Mouse (Mus musculus): ENCODE measurements around the gene P2ry4. TPM values are rescaled to one million over a fixed set of nuclear protein-coding genes. Genes with fewer than 3 reads are reported as not detected.

P2ry4 gene
- total RNA-seq, 1 experiment: not detected

DNA sequence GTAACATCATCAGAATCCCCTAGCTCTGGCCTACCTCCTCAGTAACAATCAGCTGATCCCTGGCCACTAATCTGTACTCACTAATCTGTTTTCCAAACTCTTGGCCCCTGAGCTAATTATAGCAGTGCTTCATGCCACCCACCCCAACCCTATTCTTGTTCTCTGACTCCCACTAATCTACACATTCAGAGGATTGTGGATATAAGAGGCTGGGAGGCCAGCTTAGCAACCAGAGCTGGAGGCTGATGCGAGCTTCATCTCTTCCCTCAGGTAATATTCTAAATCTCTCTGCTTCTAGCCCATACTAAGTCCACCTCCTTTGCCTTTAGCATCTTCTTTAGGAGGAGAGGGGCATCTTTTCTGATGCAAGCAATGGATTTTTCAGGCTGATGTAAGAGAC is 10.6 kb upstream of the P2ry4 start, which contains the start of gene Arr3:
Arr3 (plus strand) TSS at position 184 of the 400 bp plus-strand sequence.
- Histone ChIP-seq H3K36me3 (ENCODE audit: control insufficient read depth, insufficient read depth, low read length, poor library complexity, severe bottlenecking) (no peaks in the 10 kb centered on the region), H3K4me1 (ENCODE audit: control insufficient read depth in 2 of 2, insufficient read depth in 2 of 2, low read length in 2 of 2, poor library complexity in 1 of 2) (no peaks in the 10 kb centered on the region), H3K9ac (ENCODE audit: insufficient read depth, low read depth, low read length, poor library complexity, severe bottlenecking) (no peak within 1 kb of the TSS), H3K27ac (ENCODE audit: insufficient read depth, low read depth, low read length, poor library complexity, severe bottlenecking) (no peak within 1 kb of the TSS), H3K9me3 (ENCODE audit: control insufficient read depth, insufficient read depth, low read depth, low read length) (no peaks in the 10 kb centered on the region), H3K4me3 (ENCODE audit: insufficient read depth in 1 of 2, low read depth in 1 of 2, low read length in 2 of 2, poor library complexity in 1 of 2, severe bottlenecking in 1 of 2) (no peak within 1 kb of the TSS)
- no peak for DNase-seq (ENCODE audit: low read depth, low spot score)
- TF ChIP-seq ZC3H11A (IDR thresholded peaks at IDR 0.05; ENCODE audit: borderline replicate concordance, low read depth, low read length) (no peak), CHD2 (IDR thresholded peaks at IDR 0.05; ENCODE audit: low read depth, low read length) (no peak), ZNF384 (IDR thresholded peaks at IDR 0.05; ENCODE audit: low read depth, low read length) (no peak), MAFK (IDR thresholded peaks at IDR 0.05; ENCODE audit: insufficient read depth, low read depth, low read length) (no peak), HCFC1 (IDR thresholded peaks at IDR 0.05; ENCODE audit: borderline replicate concordance, insufficient read depth, low read length) (no peak)
- in situ Hi-C loops (cut with MboI; ENCODE audit: low sequenced_read_pairs in 2 of 2, unreplicated experiment in 2 of 2): no loop called here

DNA sequence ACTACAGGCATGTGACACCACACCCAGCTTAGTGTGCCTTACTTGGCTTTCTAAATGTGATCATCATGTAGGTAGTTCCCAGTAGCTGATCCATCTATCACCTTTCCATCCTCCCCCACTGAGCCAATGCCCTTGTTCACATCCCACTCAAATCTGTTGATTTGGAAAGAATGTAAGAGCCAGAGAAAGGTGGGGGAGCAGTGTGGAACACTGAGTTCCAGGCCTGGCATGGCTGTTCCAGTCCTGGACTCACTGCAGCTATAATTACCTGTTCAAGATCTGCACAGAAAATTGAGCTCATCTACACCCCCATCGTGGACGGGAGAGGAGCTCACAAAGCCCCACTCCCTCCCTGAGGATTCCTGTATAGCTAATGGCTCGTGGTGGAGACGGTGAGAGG is 5.1 kb upstream of the P2ry4 start:
- H3K9ac ChIP-seq (ENCODE audit: insufficient read depth, low read depth, low read length, poor library complexity, severe bottlenecking): no peak overlapping the region
- no peak for DNase-seq (ENCODE audit: low read depth, low spot score)
- no peaks in the 10 kb centered on the region for H3K9me3 ChIP-seq (ENCODE audit: control insufficient read depth, insufficient read depth, low read depth, low read length)
- H3K27ac ChIP-seq (ENCODE audit: insufficient read depth, low read depth, low read length, poor library complexity, severe bottlenecking): no peak overlapping the region
- no peaks in the 10 kb centered on the region for H3K36me3 ChIP-seq (ENCODE audit: control insufficient read depth, insufficient read depth, low read length, poor library complexity, severe bottlenecking)
- in situ Hi-C loops (cut with MboI; ENCODE audit: low sequenced_read_pairs in 2 of 2, unreplicated experiment in 2 of 2): no loop called here
- no peaks in the 10 kb centered on the region for H3K4me1 ChIP-seq (ENCODE audit: control insufficient read depth in 2 of 2, insufficient read depth in 2 of 2, low read length in 2 of 2, poor library complexity in 1 of 2)
- no peak overlapping the region for H3K4me3 ChIP-seq (ENCODE audit: insufficient read depth in 1 of 2, low read depth in 1 of 2, low read length in 2 of 2, poor library complexity in 1 of 2, severe bottlenecking in 1 of 2)
- TF ChIP-seq ZC3H11A (IDR thresholded peaks at IDR 0.05; ENCODE audit: borderline replicate concordance, low read depth, low read length): no peak
- no peak for TF ChIP-seq HCFC1 (IDR thresholded peaks at IDR 0.05; ENCODE audit: borderline replicate concordance, insufficient read depth, low read length)
- TF ChIP-seq ZNF384 (IDR thresholded peaks at IDR 0.05; ENCODE audit: low read depth, low read length): no peak
- TF ChIP-seq CHD2 (IDR thresholded peaks at IDR 0.05; ENCODE audit: low read depth, low read length): no peak
- TF ChIP-seq MAFK (IDR thresholded peaks at IDR 0.05; ENCODE audit: insufficient read depth, low read depth, low read length): no peak

DNA sequence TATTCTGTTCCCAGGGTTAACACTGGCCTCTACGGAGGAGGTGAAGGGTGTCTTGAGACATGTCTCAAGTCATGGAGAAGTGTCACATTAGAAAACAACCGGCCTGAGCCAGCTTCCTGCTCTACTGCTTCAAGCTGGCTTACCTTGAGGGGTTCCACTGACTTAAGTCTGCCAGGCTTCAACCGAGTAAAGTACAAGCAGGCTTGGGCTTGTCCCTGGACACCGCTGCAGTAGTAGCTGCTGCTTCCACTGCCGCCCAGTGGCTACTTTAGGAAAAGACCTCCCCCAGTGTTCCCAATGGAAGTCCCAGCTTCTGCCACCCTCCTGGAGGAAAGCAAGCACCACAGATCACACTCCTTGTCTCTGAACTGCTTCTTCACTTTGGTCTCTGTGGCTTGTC is 2.8 kb upstream of the P2ry4 start:
- no peak for TF ChIP-seq HCFC1 (IDR thresholded peaks at IDR 0.05; ENCODE audit: borderline replicate concordance, insufficient read depth, low read length)
- no peak for TF ChIP-seq ZC3H11A (IDR thresholded peaks at IDR 0.05; ENCODE audit: borderline replicate concordance, low read depth, low read length)
- no peak for TF ChIP-seq MAFK (IDR thresholded peaks at IDR 0.05; ENCODE audit: insufficient read depth, low read depth, low read length)
- TF ChIP-seq CHD2 (IDR thresholded peaks at IDR 0.05; ENCODE audit: low read depth, low read length): no peak
- TF ChIP-seq ZNF384 (IDR thresholded peaks at IDR 0.05; ENCODE audit: low read depth, low read length): no peak
- H3K9ac ChIP-seq (ENCODE audit: insufficient read depth, low read depth, low read length, poor library complexity, severe bottlenecking): no peak overlapping the region
- H3K27ac ChIP-seq (ENCODE audit: insufficient read depth, low read depth, low read length, poor library complexity, severe bottlenecking): no peak overlapping the region
- no peaks in the 10 kb centered on the region for H3K4me1 ChIP-seq (ENCODE audit: control insufficient read depth in 2 of 2, insufficient read depth in 2 of 2, low read length in 2 of 2, poor library complexity in 1 of 2)
- H3K36me3 ChIP-seq (ENCODE audit: control insufficient read depth, insufficient read depth, low read length, poor library complexity, severe bottlenecking): no peaks in the 10 kb centered on the region
- no peak overlapping the region for H3K4me3 ChIP-seq (ENCODE audit: insufficient read depth in 1 of 2, low read depth in 1 of 2, low read length in 2 of 2, poor library complexity in 1 of 2, severe bottlenecking in 1 of 2)
- peak; percentile 16 for DNase-seq (ENCODE audit: low read depth, low spot score)
- in situ Hi-C loops (cut with MboI; ENCODE audit: low sequenced_read_pairs in 2 of 2, unreplicated experiment in 2 of 2): no loop called here
- H3K9me3 ChIP-seq (ENCODE audit: control insufficient read depth, insufficient read depth, low read depth, low read length): no peaks in the 10 kb centered on the region

DNA sequence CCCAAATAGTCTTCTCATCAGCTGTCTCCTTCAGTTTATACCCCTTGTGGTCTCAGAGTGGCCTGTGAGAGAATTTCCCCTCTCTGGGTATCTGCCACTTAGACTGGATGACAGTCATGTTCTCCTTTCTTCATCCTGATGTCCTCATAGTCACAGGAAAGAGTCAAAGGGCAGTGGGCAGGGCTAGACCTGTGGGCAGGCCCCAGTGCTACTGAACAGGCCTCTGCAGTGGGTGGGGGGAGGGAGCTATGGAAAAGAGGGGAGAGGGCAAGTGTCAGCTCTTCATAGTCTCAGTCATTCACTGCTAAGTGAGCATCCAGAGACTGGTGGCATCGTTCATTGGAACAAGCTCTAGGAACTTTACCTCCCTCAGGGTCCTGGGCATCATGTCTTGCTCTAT is 22.7 kb downstream of the P2ry4 start, which contains the start of gene Awat1:
Awat1 (plus strand) TSS at position 301 of the 400 bp plus-strand sequence.
- Histone ChIP-seq H3K4me3 (ENCODE audit: insufficient read depth in 1 of 2, low read depth in 1 of 2, low read length in 2 of 2, poor library complexity in 1 of 2, severe bottlenecking in 1 of 2) (no peak within 1 kb of the TSS), H3K9me3 (ENCODE audit: control insufficient read depth, insufficient read depth, low read depth, low read length) (no peaks in the 10 kb centered on the region), H3K4me1 (ENCODE audit: control insufficient read depth in 2 of 2, insufficient read depth in 2 of 2, low read length in 2 of 2, poor library complexity in 1 of 2) (no peaks in the 10 kb centered on the region), H3K27ac (ENCODE audit: insufficient read depth, low read depth, low read length, poor library complexity, severe bottlenecking) (no peak within 1 kb of the TSS), H3K9ac (ENCODE audit: insufficient read depth, low read depth, low read length, poor library complexity, severe bottlenecking) (no peak within 1 kb of the TSS), H3K36me3 (ENCODE audit: control insufficient read depth, insufficient read depth, low read length, poor library complexity, severe bottlenecking) (no peaks in the 10 kb centered on the region)
- no peak for DNase-seq (ENCODE audit: low read depth, low spot score)
- in situ Hi-C loops (cut with MboI; ENCODE audit: low sequenced_read_pairs in 2 of 2, unreplicated experiment in 2 of 2): no loop called here
- TF ChIP-seq MAFK (IDR thresholded peaks at IDR 0.05; ENCODE audit: insufficient read depth, low read depth, low read length) (no peak), ZC3H11A (IDR thresholded peaks at IDR 0.05; ENCODE audit: borderline replicate concordance, low read depth, low read length) (no peak), CHD2 (IDR thresholded peaks at IDR 0.05; ENCODE audit: low read depth, low read length) (no peak), HCFC1 (IDR thresholded peaks at IDR 0.05; ENCODE audit: borderline replicate concordance, insufficient read depth, low read length) (no peak), ZNF384 (IDR thresholded peaks at IDR 0.05; ENCODE audit: low read depth, low read length) (no peak)

DNA sequence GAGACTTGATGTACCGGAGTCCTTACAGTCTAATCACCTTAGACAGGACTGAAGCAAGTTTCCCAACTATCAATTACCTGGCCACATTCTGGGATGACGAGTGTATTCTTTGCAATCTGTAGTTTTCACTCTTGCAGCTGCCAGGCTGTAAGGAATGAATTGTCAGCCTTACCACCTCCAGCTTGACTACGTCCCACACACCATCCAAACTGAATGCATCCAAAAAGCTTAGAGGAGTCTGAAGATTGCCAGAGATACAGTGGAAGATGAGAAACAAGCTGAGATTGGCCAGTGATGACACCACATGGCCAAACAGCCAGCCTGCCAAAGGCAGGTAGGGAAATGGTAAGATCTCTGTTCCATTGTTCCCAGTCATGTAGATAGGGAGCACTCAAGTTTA is 29.0 kb downstream of the P2ry4 start:
- DNase-seq (ENCODE audit: low read depth, low spot score): no peak
- in situ Hi-C loops (cut with MboI; ENCODE audit: low sequenced_read_pairs in 2 of 2, unreplicated experiment in 2 of 2): no loop called here
- no peak for TF ChIP-seq CHD2 (IDR thresholded peaks at IDR 0.05; ENCODE audit: low read depth, low read length)
- no peak for TF ChIP-seq ZC3H11A (IDR thresholded peaks at IDR 0.05; ENCODE audit: borderline replicate concordance, low read depth, low read length)
- no peak for TF ChIP-seq MAFK (IDR thresholded peaks at IDR 0.05; ENCODE audit: insufficient read depth, low read depth, low read length)
- no peak for TF ChIP-seq HCFC1 (IDR thresholded peaks at IDR 0.05; ENCODE audit: borderline replicate concordance, insufficient read depth, low read length)
- no peak for TF ChIP-seq ZNF384 (IDR thresholded peaks at IDR 0.05; ENCODE audit: low read depth, low read length)

More for the DNA sequence above, 29.0 kb downstream of the P2ry4 start:
- Histone ChIP-seq H3K27ac (ENCODE audit: insufficient read depth, low read depth, low read length, poor library complexity, severe bottlenecking) (no peak overlapping the region), H3K9ac (ENCODE audit: insufficient read depth, low read depth, low read length, poor library complexity, severe bottlenecking) (no peak overlapping the region), H3K4me1 (ENCODE audit: control insufficient read depth in 2 of 2, insufficient read depth in 2 of 2, low read length in 2 of 2, poor library complexity in 1 of 2) (no peaks in the 10 kb centered on the region), H3K9me3 (ENCODE audit: control insufficient read depth, insufficient read depth, low read depth, low read length) (no peaks in the 10 kb centered on the region), H3K4me3 (ENCODE audit: insufficient read depth in 1 of 2, low read depth in 1 of 2, low read length in 2 of 2, poor library complexity in 1 of 2, severe bottlenecking in 1 of 2) (no peak overlapping the region), H3K36me3 (ENCODE audit: control insufficient read depth, insufficient read depth, low read length, poor library complexity, severe bottlenecking) (no peaks in the 10 kb centered on the region)

All from ES-E14 (cell line).